Mouse (Mus musculus): ENCODE data around the gene Erlec1. TPM values are rescaled to one million over a fixed set of nuclear protein-coding genes. Genes with fewer than 3 reads are reported as not detected.

The Erlec1 gene
- polyA plus RNA-seq, 1 experiment = 48.6 TPM

DNA sequence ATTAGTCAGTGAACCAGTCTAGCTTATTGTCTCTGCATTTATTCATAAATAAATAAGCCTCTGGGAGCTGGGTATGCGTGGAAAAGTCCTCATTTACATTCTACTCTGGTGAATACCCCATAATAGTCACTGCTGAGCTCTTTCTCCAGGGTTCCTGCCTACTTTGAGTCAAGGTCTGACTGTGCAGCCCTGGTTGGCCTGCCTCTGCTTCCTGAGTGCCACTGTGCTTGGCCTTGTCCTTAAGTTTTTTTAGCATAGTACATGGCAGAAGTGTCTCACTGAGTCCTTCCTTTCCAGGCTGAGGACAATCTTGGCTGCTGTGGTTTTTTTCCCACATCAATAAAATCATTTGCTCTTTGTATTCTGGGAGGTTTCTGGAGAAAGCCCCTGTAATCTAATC lies 33.5 kb downstream of the Erlec1 start:
- Histone ChIP-seq H3K4me1 (ENCODE audit: control insufficient read depth, insufficient read depth, insufficient read length, low read length) (no peaks in the 10 kb centered on the region), H3K27ac (replicated peaks; ENCODE audit: low read depth, low read length) (no peak overlapping the region), H3K4me3 (ENCODE audit: insufficient read depth, low read depth, low read length) (no peak overlapping the region)

DNA sequence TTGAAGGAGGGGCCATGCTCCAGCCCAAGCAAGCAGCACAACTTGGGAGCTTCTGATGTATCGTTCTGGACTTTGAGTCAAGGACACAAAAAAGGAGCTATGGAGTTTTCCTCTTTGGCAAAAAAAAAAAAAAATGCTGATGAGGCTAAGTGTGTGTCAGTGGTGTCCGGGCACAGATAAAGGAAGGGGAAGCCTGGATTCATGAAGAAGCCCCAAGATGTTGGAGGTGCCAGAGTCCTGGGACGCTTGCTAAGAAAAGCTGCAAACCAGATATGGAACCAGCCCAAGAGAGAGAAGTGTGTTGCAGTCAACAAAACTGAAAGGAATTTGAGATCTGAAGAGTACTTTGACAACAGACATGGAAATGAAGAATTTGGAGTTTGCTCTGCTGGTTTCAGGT lies 41.8 kb downstream of the Erlec1 start:
- H3K4me1 ChIP-seq (ENCODE audit: control insufficient read depth, insufficient read depth, insufficient read length, low read length) = no peaks in the 10 kb centered on the region
- H3K27ac ChIP-seq (replicated peaks; ENCODE audit: low read depth, low read length) = no peak overlapping the region
- no peak overlapping the region for H3K4me3 ChIP-seq (ENCODE audit: insufficient read depth, low read depth, low read length)

DNA sequence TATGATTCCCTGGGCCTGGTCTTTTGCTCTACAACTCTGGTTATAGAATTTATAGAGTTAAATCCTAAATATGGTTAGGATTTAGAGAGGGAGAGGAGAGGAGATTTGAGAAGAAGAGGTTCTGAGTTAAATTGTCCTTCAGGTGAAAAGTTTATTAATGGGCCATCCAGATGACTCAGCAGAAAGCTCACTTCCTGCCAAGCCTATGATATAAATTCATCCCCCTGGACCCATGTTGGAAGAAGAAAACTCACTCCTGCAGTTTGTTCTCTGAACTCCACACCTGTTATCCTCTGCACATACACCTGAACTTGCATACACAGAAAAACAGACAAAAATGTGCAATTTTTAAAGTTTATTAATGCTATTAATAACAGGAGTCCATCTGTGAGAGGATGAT lies 54.8 kb downstream of the Erlec1 start:
- no peaks in the 10 kb centered on the region for H3K4me1 ChIP-seq (ENCODE audit: control insufficient read depth, insufficient read depth, insufficient read length, low read length)
- no peak overlapping the region for H3K27ac ChIP-seq (replicated peaks; ENCODE audit: low read depth, low read length)
- no peak overlapping the region for H3K4me3 ChIP-seq (ENCODE audit: insufficient read depth, low read depth, low read length)

DNA sequence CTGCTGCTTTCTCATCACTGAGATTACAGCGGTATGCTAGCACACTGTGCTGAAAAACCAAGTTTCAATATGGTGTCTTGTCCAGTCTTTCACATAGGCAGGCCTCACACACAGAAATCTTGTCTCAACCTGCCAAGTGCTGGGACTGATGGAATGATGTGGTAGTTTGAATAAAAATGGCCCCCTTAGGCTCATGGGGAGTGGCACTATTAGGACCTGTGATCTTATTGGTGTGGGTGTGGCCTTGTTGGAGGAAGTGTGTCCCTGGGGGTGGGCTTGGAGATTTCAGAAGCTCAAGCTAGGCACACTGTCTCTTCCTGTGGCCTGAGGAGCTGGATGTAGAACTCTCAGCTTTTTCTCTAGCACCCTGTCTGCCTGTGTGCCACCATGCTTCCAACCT lies 57.9 kb downstream of the Erlec1 start:
- Histone ChIP-seq H3K4me1 (ENCODE audit: control insufficient read depth, insufficient read depth, insufficient read length, low read length) (no peaks in the 10 kb centered on the region), H3K27ac (replicated peaks; ENCODE audit: low read depth, low read length) (no peak overlapping the region), H3K4me3 (ENCODE audit: insufficient read depth, low read depth, low read length) (no peak overlapping the region)

DNA sequence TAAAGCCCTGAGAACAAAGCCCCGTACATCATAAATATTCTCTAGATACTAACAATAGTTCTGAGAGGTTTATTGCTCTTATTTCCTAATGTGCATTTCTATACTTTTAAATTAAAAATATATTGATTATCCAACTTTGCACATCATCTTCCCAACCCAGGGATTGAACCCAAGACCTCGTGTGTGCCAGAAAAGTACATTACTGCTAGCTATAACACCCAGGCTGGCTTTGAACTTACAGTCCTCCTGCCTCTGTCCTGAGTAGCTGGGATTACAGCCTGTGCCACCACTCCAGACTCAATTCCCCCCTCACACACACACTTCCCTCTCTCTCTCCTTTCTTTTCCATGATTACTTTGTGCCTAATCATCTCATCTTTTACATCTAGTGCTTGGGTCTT lies 66.0 kb downstream of the Erlec1 start:
- no peaks in the 10 kb centered on the region for H3K4me1 ChIP-seq (ENCODE audit: control insufficient read depth, insufficient read depth, insufficient read length, low read length)

DNA sequence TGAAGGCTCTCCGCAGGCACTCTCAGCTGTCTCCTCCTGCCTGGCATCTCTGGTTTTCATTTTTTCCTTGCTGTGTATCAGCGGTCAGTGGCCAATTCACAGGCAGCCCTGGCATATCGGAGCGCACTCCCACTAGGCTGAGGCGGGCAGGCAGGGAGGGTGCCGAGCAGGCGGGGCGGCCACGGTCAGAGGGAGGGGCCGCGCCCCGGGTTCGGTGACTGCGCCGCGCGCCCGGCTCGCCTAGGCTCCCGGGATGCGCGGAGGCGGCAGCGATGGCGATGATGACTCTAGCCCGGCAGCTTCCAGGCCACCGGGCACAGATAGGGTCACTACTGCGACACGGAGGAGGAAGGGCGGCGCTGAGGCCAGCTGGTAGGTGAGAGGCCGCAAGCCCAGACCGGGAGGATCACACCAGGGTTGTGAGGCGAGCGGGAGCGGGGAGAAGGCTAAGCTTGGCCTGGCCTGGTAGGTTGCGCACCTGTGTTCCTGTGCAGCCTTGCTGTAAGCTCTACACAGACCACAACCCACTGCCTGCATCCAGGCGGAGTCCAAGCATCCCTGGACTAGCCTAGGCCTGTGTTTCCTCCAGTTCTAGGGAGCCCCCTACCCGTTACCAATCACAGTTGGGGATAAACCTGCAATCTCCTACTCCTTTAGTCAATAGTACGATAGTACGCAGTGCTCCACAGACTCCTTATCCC lies 68.8 kb downstream of the Erlec1 start, which contains the start of the genes Gpr75 and Asb3:
Gpr75 (plus strand) TSS at position 188 of the 701 bp plus-strand sequence.
Asb3 (plus strand) TSS at position 246 of the 701 bp plus-strand sequence.
- H3K4me1 ChIP-seq (ENCODE audit: control insufficient read depth, insufficient read depth, insufficient read length, low read length) = no peaks in the 10 kb centered on the region
- no peak within 1 kb of the TSS for H3K27ac ChIP-seq (replicated peaks; ENCODE audit: low read depth, low read length)
- peak within 1 kb of the TSS; percentile 48 for H3K4me3 ChIP-seq (ENCODE audit: insufficient read depth, low read depth, low read length)

More for the DNA sequence above, 66.0 kb downstream of the Erlec1 start:
- H3K4me3 ChIP-seq (ENCODE audit: insufficient read depth, low read depth, low read length) = no peak overlapping the region
- no peak overlapping the region for H3K27ac ChIP-seq (replicated peaks; ENCODE audit: low read depth, low read length)

Other genes starting within 250 kb of the Erlec1 start
- 45.0 and 45.7 TPM in 2 replicates for gene Psme4, start 182.6 kb downstream of the Erlec1 start, polyA plus RNA-seq (2012; ENCODE audit: insufficient read depth, insufficient read length, missing spikeins)
- gene Gpr75, start 69.0 kb downstream of the Erlec1 start, polyA plus RNA-seq (2012; ENCODE audit: insufficient read depth, insufficient read length, missing spikeins) = not detected in 2 replicates
- 4.3 and 6.0 TPM in 2 replicates for gene Asb3, start 68.9 kb downstream of the Erlec1 start, polyA plus RNA-seq (2012; ENCODE audit: insufficient read depth, insufficient read length, missing spikeins)
- gene Chac2, start 32.0 kb upstream of the Erlec1 start, polyA plus RNA-seq (2012; ENCODE audit: insufficient read depth, insufficient read length, missing spikeins) = 19.1 and 25.0 TPM in 2 replicates
- not detected in 2 replicates for gene Gm17332, start 228.1 kb upstream of the Erlec1 start, polyA plus RNA-seq (2012; ENCODE audit: insufficient read depth, insufficient read length, missing spikeins)